Mouse (Mus musculus) heart, adult 2 months (tissue): ENCODE measurements at regions not wholly inside any gene's neighbourhood (a gene's known extent, or its start where the extent isn't known, plus 50 kb on each side); places are given as distances from the start of the nearest gene placed in this dataset.

Experiments used
- CTCF ChIP-seq: fragments of 200-600 bp; IDR thresholded peaks from 2 replicates; pipeline ENCODE4 v1.8.1; 2022; ENCODE audit warnings: antibody characterized with exemption, mild to moderate bottlenecking, moderate library complexity
- EP300 ChIP-seq: fragments of 200-500 bp; IDR thresholded peaks from 2 replicates; pipeline ENCODE4 v1.6.1; 2011; ENCODE audit warnings: low read depth, low read length, control low read depth; ENCODE audit not compliant: insufficient read depth

GRCm38 (mm10) chr5:3283083-3283482 lies 58.2 kb upstream of the Cdk6 start:
- TF ChIP-seq EP300 (no peak), CTCF (peak; percentile 39)
